Mouse (Mus musculus): ENCODE results near the gene Myo18a. TPM values are rescaled to one million over a fixed set of nuclear protein-coding genes. Genes with fewer than 3 reads are reported as not detected.
"Not testable (repeated sequence)": the region's sequence is repeated elsewhere in the genome, so short reads cannot be mapped to it uniquely, and the experiment has no call there.

Myo18a gene
- polyA plus RNA-seq, 1 experiment from 2014 or later: 16.0 TPM

GRCm38 (mm10) chr11:77743966-77744365 is 19.1 kb upstream of the Myo18a start:
- WGBS (ENCODE audit: insufficient replicate concordance): 25% methylated on average over 6 of the region's 6 CpGs
- no peak overlapping the region for H3K9ac ChIP-seq (ENCODE audit: low read depth, low read length)

GRCm38 (mm10) chr11:77746652-77747051 is 16.4 kb upstream of the Myo18a start:
- Histone ChIP-seq H3K9me3 (replicated peaks; ENCODE audit: control insufficient read depth, low read length) (no peaks in the 10 kb centered on the region), H3K36me3 (ENCODE audit: control insufficient read depth, insufficient read depth) (no peaks in the 10 kb centered on the region), H3K27me3 (ENCODE audit: control insufficient read depth, insufficient read depth, low read depth, low read length) (no peaks in the 10 kb centered on the region), H3K4me2 (ENCODE audit: low read depth, low read length) (no peak overlapping the region), H3K9ac (ENCODE audit: low read depth, low read length) (no peak overlapping the region), H3K27ac (ENCODE audit: low read length) (no peak overlapping the region), H3K4me3 (ENCODE audit: low read depth, low read length) (no peak overlapping the region), H3K4me1 (ENCODE audit: control insufficient read depth, low read depth, low read length) (peaks cover 10% of the 10 kb centered on the region)
- ATAC-seq (ENCODE audit: low read depth): peak; percentile 79
- WGBS (ENCODE audit: insufficient replicate concordance): 32% methylated on average over 4 of the region's 4 CpGs

More at GRCm38 (mm10) chr11:77743966-77744365, 19.1 kb upstream of the Myo18a start:
- no peak for ATAC-seq (ENCODE audit: low read depth)
- Histone ChIP-seq H3K36me3 (ENCODE audit: control insufficient read depth, insufficient read depth) (no peaks in the 10 kb centered on the region), H3K4me2 (ENCODE audit: low read depth, low read length) (no peak overlapping the region), H3K4me3 (ENCODE audit: low read depth, low read length) (no peak overlapping the region), H3K9me3 (replicated peaks; ENCODE audit: control insufficient read depth, low read length) (no peaks in the 10 kb centered on the region), H3K27me3 (ENCODE audit: control insufficient read depth, insufficient read depth, low read depth, low read length) (no peaks in the 10 kb centered on the region), H3K27ac (ENCODE audit: low read length) (no peak overlapping the region), H3K4me1 (ENCODE audit: control insufficient read depth, low read depth, low read length) (peaks cover 10% of the 10 kb centered on the region)

- H3K36me3 ChIP-seq (ENCODE audit: control insufficient read depth, insufficient read depth); H3K9ac ChIP-seq (ENCODE audit: low read depth, low read length); H3K9me3 ChIP-seq (replicated peaks; ENCODE audit: control insufficient read depth, low read length); H3K4me3 ChIP-seq (ENCODE audit: low read depth, low read length); H3K27me3 ChIP-seq (ENCODE audit: control insufficient read depth, insufficient read depth, low read depth, low read length); H3K27ac ChIP-seq (ENCODE audit: low read length); H3K4me2 ChIP-seq (ENCODE audit: low read depth, low read length): not testable (repeated sequence)
- H3K4me1 ChIP-seq (ENCODE audit: control insufficient read depth, low read depth, low read length): peaks cover 13% of the 10 kb centered on the region
- 70% methylated on average over 14 of the region's 15 CpGs for WGBS (ENCODE audit: insufficient replicate concordance)
- peak; percentile 51; the same call in 1 of the 2 replicates for ATAC-seq (ENCODE audit: low read depth)
These were observed 15.9 kb upstream of the Myo18a start for GRCm38 (mm10) chr11:77747103-77747502.

- Histone ChIP-seq H3K27ac (ENCODE audit: low read length) (no peak overlapping the region), H3K4me3 (ENCODE audit: low read depth, low read length) (no peak overlapping the region), H3K4me1 (ENCODE audit: control insufficient read depth, low read depth, low read length) (peaks cover 32% of the 10 kb centered on the region), H3K9ac (ENCODE audit: low read depth, low read length) (no peak overlapping the region), H3K27me3 (ENCODE audit: control insufficient read depth, insufficient read depth, low read depth, low read length) (no peaks in the 10 kb centered on the region), H3K4me2 (ENCODE audit: low read depth, low read length) (no peak overlapping the region), H3K9me3 (replicated peaks; ENCODE audit: control insufficient read depth, low read length) (no peaks in the 10 kb centered on the region), H3K36me3 (ENCODE audit: control insufficient read depth, insufficient read depth) (no peaks in the 10 kb centered on the region)
- no peak for ATAC-seq (ENCODE audit: low read depth)
- 67% methylated on average over 5 of the region's 5 CpGs for WGBS (ENCODE audit: insufficient replicate concordance)
These were observed 14.1 kb upstream of the Myo18a start for GRCm38 (mm10) chr11:77748996-77749395.

- Histone ChIP-seq H3K36me3 (ENCODE audit: control insufficient read depth, insufficient read depth) (no peaks in the 10 kb centered on the region), H3K4me3 (ENCODE audit: low read depth, low read length) (no peak overlapping the region), H3K4me2 (ENCODE audit: low read depth, low read length) (peak overlapping the region; percentile 31), H3K4me1 (ENCODE audit: control insufficient read depth, low read depth, low read length) (peaks cover 25% of the 10 kb centered on the region), H3K9ac (ENCODE audit: low read depth, low read length) (0 out of 2 replicates have a peak overlapping the region, but pooled peaks have one; percentile 29), H3K27me3 (ENCODE audit: control insufficient read depth, insufficient read depth, low read depth, low read length) (no peaks in the 10 kb centered on the region), H3K27ac (ENCODE audit: low read length) (peak overlapping the region; percentile 65), H3K9me3 (replicated peaks; ENCODE audit: control insufficient read depth, low read length) (no peaks in the 10 kb centered on the region)
- WGBS (ENCODE audit: insufficient replicate concordance): 32% methylated on average over 5 of the region's 5 CpGs
- ATAC-seq (ENCODE audit: low read depth): peak; percentile 81
These were observed 10.5 kb upstream of the Myo18a start for GRCm38 (mm10) chr11:77752525-77752924.

GRCm38 (mm10) chr11:77753469-77753868 is 9.6 kb upstream of the Myo18a start:
- no peaks in the 10 kb centered on the region for H3K9me3 ChIP-seq (replicated peaks; ENCODE audit: control insufficient read depth, low read length)
- WGBS (ENCODE audit: insufficient replicate concordance): 18% methylated on average over 3 of the region's 3 CpGs
- H3K9ac ChIP-seq (ENCODE audit: low read depth, low read length): no peak overlapping the region
- no peak overlapping the region for H3K4me3 ChIP-seq (ENCODE audit: low read depth, low read length)
- ATAC-seq (ENCODE audit: low read depth): peak; percentile 65
- H3K27ac ChIP-seq (ENCODE audit: low read length): peak overlapping the region; percentile 65
- H3K27me3 ChIP-seq (ENCODE audit: control insufficient read depth, insufficient read depth, low read depth, low read length): no peaks in the 10 kb centered on the region
- H3K4me1 ChIP-seq (ENCODE audit: control insufficient read depth, low read depth, low read length): peaks cover 25% of the 10 kb centered on the region
- peak overlapping the region; percentile 31 for H3K4me2 ChIP-seq (ENCODE audit: low read depth, low read length)
- H3K36me3 ChIP-seq (ENCODE audit: control insufficient read depth, insufficient read depth): no peaks in the 10 kb centered on the region

- no peaks in the 10 kb centered on the region for H3K36me3 ChIP-seq (ENCODE audit: control insufficient read depth, insufficient read depth)
- H3K4me1 ChIP-seq (ENCODE audit: control insufficient read depth, low read depth, low read length): peaks cover 20% of the 10 kb centered on the region
- WGBS (ENCODE audit: insufficient replicate concordance): 38% methylated on average over 4 of the region's 4 CpGs
- H3K27ac ChIP-seq (ENCODE audit: low read length): no peak overlapping the region
- ATAC-seq (ENCODE audit: low read depth): no peak
- no peaks in the 10 kb centered on the region for H3K27me3 ChIP-seq (ENCODE audit: control insufficient read depth, insufficient read depth, low read depth, low read length)
- no peaks in the 10 kb centered on the region for H3K9me3 ChIP-seq (replicated peaks; ENCODE audit: control insufficient read depth, low read length)
- H3K4me2 ChIP-seq (ENCODE audit: low read depth, low read length): no peak overlapping the region
- no peak overlapping the region for H3K4me3 ChIP-seq (ENCODE audit: low read depth, low read length)
- H3K9ac ChIP-seq (ENCODE audit: low read depth, low read length): no peak overlapping the region
These were observed 3.0 kb upstream of the Myo18a start for GRCm38 (mm10) chr11:77760031-77760430.

GRCm38 (mm10) chr11:77763673-77764340 is 761 bp downstream of the Myo18a start:
- Histone ChIP-seq H3K27ac (ENCODE audit: low read length) (peak overlapping the region; percentile 76), H3K4me2 (ENCODE audit: low read depth, low read length) (peak overlapping the region; percentile 96), H3K9me3 (replicated peaks; ENCODE audit: control insufficient read depth, low read length) (no peaks in the 10 kb centered on the region), H3K4me3 (ENCODE audit: low read depth, low read length) (peak overlapping the region; percentile 81), H3K9ac (ENCODE audit: low read depth, low read length) (peak overlapping the region; percentile 96), H3K4me1 (ENCODE audit: control insufficient read depth, low read depth, low read length) (peaks cover 44% of the 10 kb centered on the region), H3K27me3 (ENCODE audit: control insufficient read depth, insufficient read depth, low read depth, low read length) (no peaks in the 10 kb centered on the region), H3K36me3 (ENCODE audit: control insufficient read depth, insufficient read depth) (no peaks in the 10 kb centered on the region)
- 3% methylated on average over 26 of the region's 26 CpGs for WGBS (ENCODE audit: insufficient replicate concordance)
- peak; percentile 57 for ATAC-seq (ENCODE audit: low read depth)

- H3K9ac ChIP-seq (ENCODE audit: low read depth, low read length): peak overlapping the region; percentile 96
- H3K9me3 ChIP-seq (replicated peaks; ENCODE audit: control insufficient read depth, low read length): no peaks in the 10 kb centered on the region
- H3K27me3 ChIP-seq (ENCODE audit: control insufficient read depth, insufficient read depth, low read depth, low read length): no peaks in the 10 kb centered on the region
- peak overlapping the region; percentile 89 for H3K27ac ChIP-seq (ENCODE audit: low read length)
- no peaks in the 10 kb centered on the region for H3K36me3 ChIP-seq (ENCODE audit: control insufficient read depth, insufficient read depth)
- peak overlapping the region; percentile 81 for H3K4me3 ChIP-seq (ENCODE audit: low read depth, low read length)
- H3K4me2 ChIP-seq (ENCODE audit: low read depth, low read length): peak overlapping the region; percentile 96
- 56% methylated on average over 9 of the region's 9 CpGs for WGBS (ENCODE audit: insufficient replicate concordance)
- peak; percentile 50 for ATAC-seq (ENCODE audit: low read depth)
- peaks cover 53% of the 10 kb centered on the region for H3K4me1 ChIP-seq (ENCODE audit: control insufficient read depth, low read depth, low read length)
These were observed 1.8 kb downstream of the Myo18a start for GRCm38 (mm10) chr11:77764694-77765458.
